Mouse (Mus musculus): ENCODE results near the gene Ctdsp2. TPM values are rescaled to one million over a fixed set of nuclear protein-coding genes. Genes with fewer than 3 reads are reported as not detected.

The Ctdsp2 gene
- total RNA-seq, 4 experiments from 2014 or later = 140 to 170 (median 157) TPM

- no peak for DNase-seq
Measured at GRCm38 (mm10) chr10:127047954-127048353, 69.4 kb downstream of the Ctdsp2 start, which contains the start of gene Cyp27b1. TSS of gene Cyp27b1 (plus strand) at chr10:127048250.

- DNase-seq = no peak
Measured at GRCm38 (mm10) chr10:127048608-127049394, 70.3 kb downstream of the Ctdsp2 start.

Small RNAs within 50 kb of the gene (microRNA-seq; reads per million reads assigned to microRNA genes)
- 20.0 to 405 reads per million in 2 experiments for gene Mir26a-2
- 0 to 0.84 reads per million in 2 experiments for gene Mir546

Other genes with a start within 250 kb of the Ctdsp2 start
- gene Atp23, start 77.4 kb upstream of the Ctdsp2 start, total RNA-seq (2022) = 1 to 10 TPM; 7.6 to 8.8 (median 8.5) TPM
- 1 to 10 TPM; 1.6 to 2.4 (median 2.0) TPM for gene Avil, start 22.0 kb downstream of the Ctdsp2 start, total RNA-seq (2022)
- 10 to 100 TPM; 67.1 to 71.5 (median 68.1) TPM for gene Tsfm, start 52.1 kb downstream of the Ctdsp2 start, total RNA-seq (2022)
- 10 to 100 TPM; 19.3 to 33.1 (median 26.4) TPM for gene Mettl1, start 62.7 kb downstream of the Ctdsp2 start, total RNA-seq (2022)
- under 1 TPM; 0.12 to 0.66 (median 0.37) TPM for gene Eef1akmt3, start 62.8 kb downstream of the Ctdsp2 start, total RNA-seq (2022)
- gene Cyp27b1, start 69.5 kb downstream of the Ctdsp2 start, total RNA-seq (2022) = under 1 TPM; 0.41 to 0.83 (median 0.53) TPM
- 10 to 100 TPM in 2 of 4 experiments, 1 to 10 TPM in 2; 8.9 to 11.3 (median 10.3) TPM for gene March9, start 81.5 kb downstream of the Ctdsp2 start, total RNA-seq (2022)
- 100 to 1,000 TPM; 197 to 246 (median 230) TPM for gene Cdk4, start 84.8 kb downstream of the Ctdsp2 start, total RNA-seq (2022)
- gene Tspan31, start 91.5 kb downstream of the Ctdsp2 start, total RNA-seq (2022) = 100 to 1,000 TPM; 120 to 138 (median 128) TPM
- 1 to 10 TPM; 3.0 to 7.5 (median 5.5) TPM for gene Agap2, start 96.6 kb downstream of the Ctdsp2 start, total RNA-seq (2022)
- gene Os9, start 142.4 kb downstream of the Ctdsp2 start, total RNA-seq (2022) = 100 to 1,000 TPM; 139 to 153 (median 150) TPM
- gene B4galnt1, start 186.5 kb downstream of the Ctdsp2 start, total RNA-seq (2022) = 10 to 100 TPM in 2 of 4 experiments, 1 to 10 TPM in 2; 8.8 to 13.4 (median 11.1) TPM
- gene Slc26a10, start 201.9 kb downstream of the Ctdsp2 start, total RNA-seq (2022) = 1 to 10 TPM in 1 of 4 experiments, under 1 TPM in 3; 0.21 to 2.3 (median 0.48) TPM
- 10 to 100 TPM; 24.8 to 52.1 (median 37.9) TPM for gene Arhgef25, start 211.4 kb downstream of the Ctdsp2 start, total RNA-seq (2022)
- gene Dtx3, start 217.0 kb downstream of the Ctdsp2 start, total RNA-seq (2022) = 100 to 1,000 TPM in 2 of 4 experiments, 10 to 100 TPM in 2; 61.1 to 158 (median 116) TPM
- gene Pip4k2c, start 232.9 kb downstream of the Ctdsp2 start, total RNA-seq (2022) = 10 to 100 TPM; 53.2 to 59.6 (median 57.1) TPM

All from adrenal gland, adult 8-10 months (tissue).